In the genomic region with DNA sequence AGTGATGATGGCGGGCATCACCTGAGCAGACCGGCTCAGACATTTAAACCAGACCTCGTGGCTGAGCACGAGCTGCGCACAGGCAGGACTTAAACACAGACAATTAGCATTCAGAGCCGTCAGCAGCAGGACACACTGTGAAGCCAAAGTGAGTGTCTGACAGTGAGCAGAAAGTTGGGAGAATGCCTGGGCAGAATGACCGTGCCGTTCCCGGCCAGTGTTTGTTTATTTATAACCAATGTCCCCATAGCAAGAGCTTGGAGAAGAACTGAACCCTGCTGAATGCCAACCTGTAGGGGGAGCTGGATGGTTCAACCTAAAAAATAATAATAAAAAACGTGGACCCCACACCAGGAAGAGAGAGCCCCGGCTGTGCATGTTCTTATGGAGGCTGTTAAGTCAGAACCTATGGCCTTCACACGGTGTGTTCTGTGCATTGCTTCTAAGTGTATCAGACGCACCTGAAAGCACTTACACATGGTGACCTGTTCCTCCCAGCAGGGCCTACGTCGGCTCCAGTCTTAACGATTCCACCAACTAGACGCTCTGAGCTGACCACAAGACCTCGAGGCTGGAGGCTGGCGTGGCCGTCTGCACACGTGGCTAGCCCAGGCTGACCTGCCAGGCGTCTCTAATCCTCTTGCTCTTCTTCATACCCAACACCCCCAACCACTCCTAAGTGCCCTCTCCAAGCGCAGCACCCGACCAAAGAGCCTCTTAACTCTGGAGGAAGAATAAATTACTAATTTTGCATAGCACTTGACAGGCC, we compare ENCODE assay signal across 9 mouse cellular contexts. TPM values are rescaled to one million over a fixed set of nuclear protein-coding genes. Genes with fewer than 3 reads are reported as not detected.
DNase-seq lines count a peak whose midpoint lies in the region; ATAC-seq and TF ChIP-seq lines count a peak whose summit lies in the region.
"Had no signal": no experiment of that assay in that cellular context is flagged by ENCODE, and none has a peak within 500 bp of the region (broad histone marks: within the 10 kb centered on the region; RNA-seq: fewer than 3 reads in every experiment).

No protein-coding gene starts in this region.

- 67% methylated on average over 24 of the region's 24 CpGs for WGBS in liver, adult 2 months
- 68% methylated on average over 24 of the region's 24 CpGs for WGBS in liver, embryonic 11.5 days
- 25% methylated on average over 24 of the region's 24 CpGs for WGBS in lung, embryonic 16.5 days
- WGBS in forebrain, embryonic 12.5 days, result 72% methylated on average over 24 of the region's 24 CpGs

- H3K27me3 ChIP-seq in liver, adult 2 months (ENCODE audit: control insufficient read depth, insufficient read depth, low read length), result no peaks in the 10 kb centered on the region
- H3K27me3 ChIP-seq in liver, embryonic 11.5 days (replicated peaks; ENCODE audit: control insufficient read depth, insufficient read depth, low read length), result no peaks in the 10 kb centered on the region
- H3K27me3 ChIP-seq in lung, embryonic 16.5 days (ENCODE audit: control insufficient read depth, insufficient read depth, low read depth, low read length), result no peaks in the 10 kb centered on the region
- H3K27me3 ChIP-seq in forebrain, embryonic 12.5 days, result no peaks in the 10 kb centered on the region

- peak overlapping the region; percentile 6; the same call in 1 of the 2 replicates for H3K27ac ChIP-seq in liver, adult 2 months (replicated peaks; ENCODE audit: insufficient read depth, low read depth, low read length)
- H3K27ac ChIP-seq in liver, embryonic 11.5 days (ENCODE audit: low read depth, low read length), result no peak overlapping the region
- H3K27ac ChIP-seq in brown adipose tissue, adult 24 weeks (replicated peaks; ENCODE audit: low read depth, low read length), result peak overlapping the region; percentile 36; the same call in 1 of the 2 replicates
- peak overlapping the region; percentile 89 for H3K27ac ChIP-seq in lung, embryonic 16.5 days (ENCODE audit: low read length)
- H3K27ac ChIP-seq in forebrain, embryonic 12.5 days, result no peak overlapping the region

- no peak for TF ChIP-seq POLR2A in liver, adult 2 months (IDR thresholded peaks at IDR 0.05; ENCODE audit: extremely low read depth, insufficient read depth, low read length)

- no peaks in the 10 kb centered on the region for H3K36me3 ChIP-seq in liver, adult 2 months (ENCODE audit: control insufficient read depth, insufficient read depth, low read length)
- H3K36me3 ChIP-seq in liver, embryonic 11.5 days (ENCODE audit: control insufficient read depth, insufficient read depth, low read length), result peaks cover 10% of the 10 kb centered on the region
- H3K36me3 ChIP-seq in lung, embryonic 16.5 days (ENCODE audit: control insufficient read depth, insufficient read depth, low read length), result peaks cover 2% of the 10 kb centered on the region; the same call in 1 of the 2 replicates
- H3K36me3 ChIP-seq in forebrain, embryonic 12.5 days (replicated peaks), result peaks cover 38% of the 10 kb centered on the region

- no peak overlapping the region for H3K9ac ChIP-seq in liver, adult 2 months (ENCODE audit: low read depth, low read length)
- no peak overlapping the region for H3K9ac ChIP-seq in liver, embryonic 11.5 days (ENCODE audit: low read depth, low read length)
- peak overlapping the region; percentile 30; the same call in 1 of the 2 replicates for H3K9ac ChIP-seq in lung, embryonic 16.5 days (ENCODE audit: low read length)
- no peak overlapping the region for H3K9ac ChIP-seq in forebrain, embryonic 12.5 days

- no peaks in the 10 kb centered on the region for H3K79me2 ChIP-seq in liver, adult 2 months (ENCODE audit: control insufficient read depth, insufficient read depth, low read length)

- ATAC-seq in liver, embryonic 11.5 days (replicated peaks; ENCODE audit: low FRiP score), result no peak
- ATAC-seq in lung, embryonic 16.5 days (ENCODE audit: low read depth), result peak; percentile 90
- no peak for ATAC-seq in forebrain, embryonic 12.5 days (ENCODE audit: low FRiP score)

- DNase-seq in liver, adult 2 months (ENCODE audit: extremely low read depth, low read depth, low spot score), result peak; percentile 81
- DNase-seq in liver, embryonic 11.5 days (ENCODE audit: low spot score), result no peak
- peak; percentile 99 for DNase-seq in heart, adult 11 months
- peak; percentile 84 for DNase-seq in kidney, adult 9 months
- no peak for DNase-seq in thymus, postnatal 0 days (ENCODE audit: low spot score)

- 0 out of 2 replicates have a peak, but pooled peaks have one; percentile 8 for TF ChIP-seq CTCF in liver, adult 2 months (IDR thresholded peaks at IDR 0.05; ENCODE audit: low read depth, low read length)

- no peak overlapping the region for H3K4me2 ChIP-seq in liver, embryonic 11.5 days
- peak overlapping the region; percentile 5; the same call in 1 of the 2 replicates for H3K4me2 ChIP-seq in lung, embryonic 16.5 days (ENCODE audit: low read depth, low read length)
- no peak overlapping the region for H3K4me2 ChIP-seq in forebrain, embryonic 12.5 days

- H3K9me3 ChIP-seq in liver, embryonic 11.5 days (ENCODE audit: control insufficient read depth, low read length), result no peaks in the 10 kb centered on the region
- H3K9me3 ChIP-seq in lung, embryonic 16.5 days (ENCODE audit: control insufficient read depth, low read length), result no peaks in the 10 kb centered on the region
- H3K9me3 ChIP-seq in forebrain, embryonic 12.5 days, result no peaks in the 10 kb centered on the region

- H3K4me3 ChIP-seq in liver, adult 2 months (ENCODE audit: insufficient read depth, low read depth, low read length), result no peak overlapping the region
- no peak overlapping the region for H3K4me3 ChIP-seq in liver, embryonic 11.5 days (ENCODE audit: low read depth, low read length)
- H3K4me3 ChIP-seq in brown adipose tissue, adult 24 weeks (ENCODE audit: insufficient read depth, low read depth, low read length), result no peak overlapping the region
- H3K4me3 ChIP-seq in lung, embryonic 16.5 days (ENCODE audit: low read length), result no peak overlapping the region
- no peak overlapping the region for H3K4me3 ChIP-seq in forebrain, embryonic 12.5 days (replicated peaks)

- H3K4me1 ChIP-seq in liver, adult 2 months (ENCODE audit: control insufficient read depth, insufficient read depth, low read length), result peaks cover 3% of the 10 kb centered on the region; the same call in 1 of the 2 replicates
- H3K4me1 ChIP-seq in liver, embryonic 11.5 days (replicated peaks; ENCODE audit: control insufficient read depth, insufficient read depth, low read length), result no peaks in the 10 kb centered on the region
- peaks cover 7% of the 10 kb centered on the region; the same call in 1 of the 2 replicates for H3K4me1 ChIP-seq in brown adipose tissue, adult 24 weeks (ENCODE audit: control insufficient read depth, insufficient read depth, insufficient read length, low read length)
- H3K4me1 ChIP-seq in lung, embryonic 16.5 days (replicated peaks; ENCODE audit: control insufficient read depth, insufficient read depth, low read length), result peaks cover 33% of the 10 kb centered on the region
- peaks cover 7% of the 10 kb centered on the region for H3K4me1 ChIP-seq in forebrain, embryonic 12.5 days

RNA-seq across cellular contexts. Expression of gene Med24, which starts 7.6 kb away (rescaled TPM):
- 3.9 and 6.2 TPM in 2 replicates for total RNA-seq in liver, adult 2 months (2014; rRNA removed)
- polyA plus RNA-seq in liver, adult 2 months (2012; rRNA removed), result 16.2 and 23.2 TPM in 2 replicates
- polyA plus RNA-seq in liver, embryonic 11.5 days (2014; fragmentation: Nextera tagmentation; extraction: Ambion mirVana), result 61.9 and 63.6 TPM in 2 replicates
- 18.4 and 24.7 TPM in 2 replicates for polyA plus RNA-seq in brown adipose tissue, adult 24 weeks (2012; ENCODE audit: insufficient read depth, insufficient read length, missing spikeins)
- 56.6 and 57.8 TPM in 2 replicates for polyA plus RNA-seq in lung, embryonic 16.5 days (2015; fragmentation: Nextera tagmentation; extraction: Ambion mirVana)
- polyA plus RNA-seq in thymus, postnatal 0 days (2015; fragmentation: Nextera tagmentation; extraction: Ambion mirVana), result 48.3 and 48.5 TPM in 2 replicates
- polyA plus RNA-seq in forebrain, embryonic 12.5 days (2016; fragmentation: Nextera tagmentation; extraction: Ambion mirVana), result 88.1 and 95.0 TPM in 2 replicates

RNA-seq across cellular contexts. Expression of gene Thra, which starts 18.8 kb away (rescaled TPM):
- total RNA-seq in liver, adult 2 months (2014; rRNA removed), result 5.5 and 8.9 TPM in 2 replicates
- 13.6 and 14.9 TPM in 2 replicates for polyA plus RNA-seq in liver, adult 2 months (2012; rRNA removed)
- polyA plus RNA-seq in liver, embryonic 11.5 days (2014; fragmentation: Nextera tagmentation; extraction: Ambion mirVana), result 26.6 and 31.6 TPM in 2 replicates
- 64.4 and 82.3 TPM in 2 replicates for polyA plus RNA-seq in brown adipose tissue, adult 24 weeks (2012; ENCODE audit: insufficient read depth, insufficient read length, missing spikeins)
- polyA plus RNA-seq in lung, embryonic 16.5 days (2015; fragmentation: Nextera tagmentation; extraction: Ambion mirVana), result 36.3 and 36.4 TPM in 2 replicates
- 7.3 and 9.1 TPM in 2 replicates for polyA plus RNA-seq in thymus, postnatal 0 days (2015; fragmentation: Nextera tagmentation; extraction: Ambion mirVana)
- 53.4 and 59.8 TPM in 2 replicates for polyA plus RNA-seq in forebrain, embryonic 12.5 days (2016; fragmentation: Nextera tagmentation; extraction: Ambion mirVana)

RNA-seq across cellular contexts. Expression of gene Csf3, which starts 20.6 kb away (rescaled TPM):
- not detected in 2 replicates for total RNA-seq in liver, adult 2 months (2014; rRNA removed)
- polyA plus RNA-seq in liver, adult 2 months (2012; rRNA removed), result 0.07 TPM in 1 of 2 replicates, not detected in the other
- polyA plus RNA-seq in liver, embryonic 11.5 days (2014; fragmentation: Nextera tagmentation; extraction: Ambion mirVana), result not detected in 2 replicates
- not detected in 2 replicates for polyA plus RNA-seq in brown adipose tissue, adult 24 weeks (2012; ENCODE audit: insufficient read depth, insufficient read length, missing spikeins)
- polyA plus RNA-seq in lung, embryonic 16.5 days (2015; fragmentation: Nextera tagmentation; extraction: Ambion mirVana), result not detected in 2 replicates
- polyA plus RNA-seq in thymus, postnatal 0 days (2015; fragmentation: Nextera tagmentation; extraction: Ambion mirVana), result not detected in 2 replicates
- 0.14 TPM in 1 of 2 replicates, not detected in the other for polyA plus RNA-seq in forebrain, embryonic 12.5 days (2016; fragmentation: Nextera tagmentation; extraction: Ambion mirVana)
- total RNA-seq: layer of hippocampus, adult 8-10 months had no signal

RNA-seq across cellular contexts. Expression of gene Psmd3, which starts 39.3 kb away (rescaled TPM):
- 54.6 and 69.7 TPM in 2 replicates for total RNA-seq in liver, adult 2 months (2014; rRNA removed)
- 158 TPM in 2 replicates for polyA plus RNA-seq in liver, adult 2 months (2012; rRNA removed)
- polyA plus RNA-seq in liver, embryonic 11.5 days (2014; fragmentation: Nextera tagmentation; extraction: Ambion mirVana), result 201 and 207 TPM in 2 replicates
- polyA plus RNA-seq in brown adipose tissue, adult 24 weeks (2012; ENCODE audit: insufficient read depth, insufficient read length, missing spikeins), result 73.1 and 84.4 TPM in 2 replicates
- polyA plus RNA-seq in lung, embryonic 16.5 days (2015; fragmentation: Nextera tagmentation; extraction: Ambion mirVana), result 165 and 177 TPM in 2 replicates
- 211 and 224 TPM in 2 replicates for polyA plus RNA-seq in thymus, postnatal 0 days (2015; fragmentation: Nextera tagmentation; extraction: Ambion mirVana)
- polyA plus RNA-seq in forebrain, embryonic 12.5 days (2016; fragmentation: Nextera tagmentation; extraction: Ambion mirVana), result 234 and 239 TPM in 2 replicates

RNA-seq across cellular contexts. Expression of gene Nr1d1, which starts 53.5 kb away (rescaled TPM):
- total RNA-seq in liver, adult 2 months (2014; rRNA removed), result 19.0 and 45.4 TPM in 2 replicates
- polyA plus RNA-seq in liver, adult 2 months (2012; rRNA removed), result 75.4 and 106 TPM in 2 replicates
- polyA plus RNA-seq in liver, embryonic 11.5 days (2014; fragmentation: Nextera tagmentation; extraction: Ambion mirVana), result 2.1 and 2.7 TPM in 2 replicates
- 78.3 and 90.9 TPM in 2 replicates for polyA plus RNA-seq in brown adipose tissue, adult 24 weeks (2012; ENCODE audit: insufficient read depth, insufficient read length, missing spikeins)
- 1.4 and 1.6 TPM in 2 replicates for polyA plus RNA-seq in lung, embryonic 16.5 days (2015; fragmentation: Nextera tagmentation; extraction: Ambion mirVana)
- 2.6 and 3.0 TPM in 2 replicates for polyA plus RNA-seq in thymus, postnatal 0 days (2015; fragmentation: Nextera tagmentation; extraction: Ambion mirVana)
- polyA plus RNA-seq in forebrain, embryonic 12.5 days (2016; fragmentation: Nextera tagmentation; extraction: Ambion mirVana), result 2.1 and 2.2 TPM in 2 replicates

Comparison
In these comparisons a context has a peak if more than half of its experiments do, and no peak if none do; other contexts are left out.
1. DNase-seq: peak in liver, adult 2 months (single experiment), heart, adult 11 months (single experiment) and kidney, adult 9 months (single experiment); none in liver, embryonic 11.5 days (single experiment) and thymus, postnatal 0 days (single experiment).
2. H3K27ac ChIP-seq: peak in liver, adult 2 months (single experiment), brown adipose tissue, adult 24 weeks (single experiment) and lung, embryonic 16.5 days (single experiment); none in liver, embryonic 11.5 days (single experiment) and forebrain, embryonic 12.5 days (single experiment).